Mouse (Mus musculus) right cerebral cortex, postnatal 25 days (tissue): Measurements from ENCODE around the gene Ces2c.
"Not testable (repeated sequence)": the region's sequence is repeated elsewhere in the genome, so short reads cannot be mapped to it uniquely, and the experiment has no call there.

Experiments
- DNase-seq: peaks from one replicate; pipeline ENCODE4 v3.0.0; 2022

Ces2c gene

GRCm38 (mm10) chr8:104846831-104847230 is at the start of gene Ces2c:
Gene Ces2c, plus strand, starts transcription at chr8:104847068.
- no peak for DNase-seq

GRCm38 (mm10) chr8:104799385-104799784 is 47.5 kb upstream of the Ces2c start:
- no peak for DNase-seq

- DNase-seq: no peak
Measured at GRCm38 (mm10) chr8:104806127-104806526, 40.7 kb upstream of the Ces2c start.

GRCm38 (mm10) chr8:104808542-104809413 is 38.1 kb upstream of the Ces2c start:
- DNase-seq: no peak

- no peak for DNase-seq
Measured at GRCm38 (mm10) chr8:104809436-104809835, 37.4 kb upstream of the Ces2c start.

GRCm38 (mm10) chr8:104826912-104827311 is 20.0 kb upstream of the Ces2c start:
- no peak for DNase-seq

GRCm38 (mm10) chr8:104828221-104828620 is 18.6 kb upstream of the Ces2c start:
- no peak for DNase-seq

- no peak for DNase-seq
Measured at GRCm38 (mm10) chr8:104831440-104831839, 15.4 kb upstream of the Ces2c start, which contains the start of gene Ces2b. Gene Ces2b, plus strand, starts transcription at chr8:104831572.

GRCm38 (mm10) chr8:104841360-104842078 is 5.3 kb upstream of the Ces2c start:
- DNase-seq: no peak

- DNase-seq: no peak
Measured at GRCm38 (mm10) chr8:104847741-104848462, 1.0 kb downstream of the Ces2c start.

- DNase-seq: not testable (repeated sequence)
Measured at GRCm38 (mm10) chr8:104866844-104867531, 20.1 kb downstream of the Ces2c start.

- DNase-seq: not testable (repeated sequence)
Measured at GRCm38 (mm10) chr8:104868876-104869275, 22.0 kb downstream of the Ces2c start.

GRCm38 (mm10) chr8:104886223-104886926 is 39.5 kb downstream of the Ces2c start:
- not testable (repeated sequence) for DNase-seq

GRCm38 (mm10) chr8:104901746-104902145 is 54.9 kb downstream of the Ces2c start:
- no peak for DNase-seq
